Mouse (Mus musculus): ENCODE results near the gene Igsf3. TPM values are rescaled to one million over a fixed set of nuclear protein-coding genes. Genes with fewer than 3 reads are reported as not detected.

The Igsf3 gene
- total and polyA plus RNA-seq, 3 experiments, result not detected

- TF ChIP-seq MAFK (IDR thresholded peaks at IDR 0.05; ENCODE audit: borderline replicate concordance, low read depth, low read length) (no peak), CHD1 (IDR thresholded peaks at IDR 0.05; ENCODE audit: low read depth, low read length) (no peak), POLR2AphosphoS5 (IDR thresholded peaks at IDR 0.05; ENCODE audit: borderline replicate concordance, low read depth, low read length) (no peak), SMC3 (IDR thresholded peaks at IDR 0.05; ENCODE audit: low read depth, low read length) (no peak), ETS1 (IDR thresholded peaks at IDR 0.05; ENCODE audit: low read depth, low read length) (no peak), GATA1 (IDR thresholded peaks at IDR 0.05; ENCODE audit: low read depth, low read length) (no peak), UBTF (IDR thresholded peaks at IDR 0.05; ENCODE audit: borderline replicate concordance, insufficient read depth, low read depth, low read length) (no peak), E2F4 (IDR thresholded peaks at IDR 0.05; ENCODE audit: borderline replicate concordance, low read depth, low read length) (no peak), RCOR1 (IDR thresholded peaks at IDR 0.05; ENCODE audit: low read depth, low read length) (no peak), ELF1 (IDR thresholded peaks at IDR 0.05; ENCODE audit: low read depth, low read length) (no peak), GABPA (IDR thresholded peaks at IDR 0.05; ENCODE audit: low read depth, low read length) (no peak), RAD21 (IDR thresholded peaks at IDR 0.05; ENCODE audit: low read depth, low read length) (no peak), USF2 (IDR thresholded peaks at IDR 0.05; ENCODE audit: borderline replicate concordance in 1 of 2, insufficient read depth in 1 of 2, low read depth in 1 of 2, low read length in 2 of 2) (no peak), NELFE (IDR thresholded peaks at IDR 0.05; ENCODE audit: low read depth, low read length) (no peak), CHD2 (IDR thresholded peaks at IDR 0.05; ENCODE audit: low read length) (no peak), TAL1 (IDR thresholded peaks at IDR 0.05; ENCODE audit: low read length) (no peak), MYB (IDR thresholded peaks at IDR 0.05; ENCODE audit: low read depth, low read length) (no peak), POLR2A (IDR thresholded peaks at IDR 0.05; ENCODE audit: control insufficient read depth in 1 of 2, insufficient read depth in 1 of 2, low read depth in 1 of 2, low read length in 2 of 2, poor library complexity in 1 of 2) (no peak), ZKSCAN1 (IDR thresholded peaks at IDR 0.05; ENCODE audit: low read depth, low read length) (no peak)
- Histone ChIP-seq H3K27ac (ENCODE audit: control insufficient read depth, low read depth, low read length) (no peak overlapping the region), H3K27me3 (ENCODE audit: control insufficient read depth in 1 of 2, insufficient read depth in 2 of 2, low read length in 2 of 2) (no peaks in the 10 kb centered on the region), H3K4me3 (ENCODE audit: control insufficient read depth in 1 of 2, insufficient read depth in 1 of 2, low read depth in 2 of 2, low read length in 2 of 2) (no peak overlapping the region), H3K36me3 (ENCODE audit: control insufficient read depth in 1 of 2, insufficient read depth in 2 of 2, low read length in 2 of 2) (no peaks in the 10 kb centered on the region), H3K4me1 (ENCODE audit: control insufficient read depth in 1 of 2, insufficient read depth in 2 of 2, low read length in 2 of 2) (no peaks in the 10 kb centered on the region), H3K79me2 (ENCODE audit: control insufficient read depth, insufficient read depth, low read length, poor library complexity) (no peaks in the 10 kb centered on the region), H3K9me3 (replicated peaks; ENCODE audit: insufficient read depth, low read length) (no peaks in the 10 kb centered on the region), H3K9ac (ENCODE audit: control insufficient read depth, low read depth, low read length, poor library complexity, severe bottlenecking) (no peak overlapping the region)
- DNase-seq (ENCODE audit: low read depth, low spot score), result no peak
Observed at GRCm38 (mm10) chr3:101378102-101378501, 1.2 kb downstream of the Igsf3 start.

- Histone ChIP-seq H3K27me3 (ENCODE audit: control insufficient read depth in 1 of 2, insufficient read depth in 2 of 2, low read length in 2 of 2) (no peaks in the 10 kb centered on the region), H3K79me2 (ENCODE audit: control insufficient read depth, insufficient read depth, low read length, poor library complexity) (no peaks in the 10 kb centered on the region), H3K9ac (ENCODE audit: control insufficient read depth, low read depth, low read length, poor library complexity, severe bottlenecking) (no peak overlapping the region), H3K27ac (ENCODE audit: control insufficient read depth, low read depth, low read length) (no peak overlapping the region), H3K36me3 (ENCODE audit: control insufficient read depth in 1 of 2, insufficient read depth in 2 of 2, low read length in 2 of 2) (no peaks in the 10 kb centered on the region), H3K4me1 (ENCODE audit: control insufficient read depth in 1 of 2, insufficient read depth in 2 of 2, low read length in 2 of 2) (no peaks in the 10 kb centered on the region), H3K9me3 (replicated peaks; ENCODE audit: insufficient read depth, low read length) (no peaks in the 10 kb centered on the region), H3K4me3 (ENCODE audit: control insufficient read depth in 1 of 2, insufficient read depth in 1 of 2, low read depth in 2 of 2, low read length in 2 of 2) (no peak overlapping the region)
- no peak for DNase-seq (ENCODE audit: low read depth, low spot score)
- TF ChIP-seq MEF2A (IDR thresholded peaks at IDR 0.05; ENCODE audit: extremely low read depth, insufficient replicate concordance, low read depth, low read length, poor library complexity, severe bottlenecking) (no peak), CHD1 (IDR thresholded peaks at IDR 0.05; ENCODE audit: low read depth, low read length) (no peak), POLR2AphosphoS5 (IDR thresholded peaks at IDR 0.05; ENCODE audit: borderline replicate concordance, low read depth, low read length) (no peak), NELFE (IDR thresholded peaks at IDR 0.05; ENCODE audit: low read depth, low read length) (no peak), RCOR1 (IDR thresholded peaks at IDR 0.05; ENCODE audit: low read depth, low read length) (no peak), UBTF (IDR thresholded peaks at IDR 0.05; ENCODE audit: borderline replicate concordance, insufficient read depth, low read depth, low read length) (no peak), MAZ (IDR thresholded peaks at IDR 0.05; ENCODE audit: low read depth, low read length) (no peak), ZC3H11A (IDR thresholded peaks at IDR 0.05; ENCODE audit: low read depth, low read length) (no peak), GABPA (IDR thresholded peaks at IDR 0.05; ENCODE audit: low read depth, low read length) (no peak), HCFC1 (IDR thresholded peaks at IDR 0.05; ENCODE audit: low read depth, low read length) (no peak), KAT2A (conservative IDR thresholded peaks at IDR 0.05; ENCODE audit: low read depth, low read length) (no peak), ELF1 (IDR thresholded peaks at IDR 0.05; ENCODE audit: low read depth, low read length) (no peak), MAX (IDR thresholded peaks at IDR 0.05; ENCODE audit: low read length) (no peak), MYB (IDR thresholded peaks at IDR 0.05; ENCODE audit: low read depth, low read length) (no peak), USF1 (IDR thresholded peaks at IDR 0.05; ENCODE audit: low read depth, low read length) (no peak), E2F4 (IDR thresholded peaks at IDR 0.05; ENCODE audit: borderline replicate concordance, low read depth, low read length) (no peak), CHD2 (IDR thresholded peaks at IDR 0.05; ENCODE audit: low read length) (no peak)
Observed at GRCm38 (mm10) chr3:101379789-101380188, 2.9 kb downstream of the Igsf3 start.
